Mouse (Mus musculus): ENCODE measurements around the gene Zdhhc5. TPM values are rescaled to one million over a fixed set of nuclear protein-coding genes. Genes with fewer than 3 reads are reported as not detected.
A peak's percentile ranks its signal among the peaks of the same experiment; 100 is the strongest.
"Not testable (repeated sequence)": the region's sequence is repeated elsewhere in the genome, so short reads cannot be mapped to it uniquely, and the experiment has no call there.

The Zdhhc5 gene
- total and polyA plus RNA-seq, 3 experiments = 25.4 to 45.5 (median 37.7) TPM

- no peaks in the 10 kb centered on the region for H3K36me3 ChIP-seq (replicated peaks in 1 of 2; ENCODE audit: control insufficient read depth in 1 of 2, insufficient read depth in 1 of 2, low read length in 1 of 2)
- dilution Hi-C loops (cut with MboI; ENCODE audit: extremely low pct_ligation_motif_present, extremely low pct_unique_long_range_greater_than_20kb, low sequenced_read_pairs) (no loop called here), in situ Hi-C loops (cut with MboI; ENCODE audit: low pct_ligation_motif_present, low pct_unique_long_range_greater_than_20kb, low sequenced_read_pairs) (no loop called here)
- no peak overlapping the region for H3K9ac ChIP-seq (ENCODE audit: insufficient read depth, low read depth)
- H3K4me3 ChIP-seq (replicated peaks in 1 of 3; ENCODE audit: low read depth in 2 of 3, low read length in 2 of 3, poor library complexity in 1 of 3) = no peak overlapping the region
- TF ChIP-seq HCFC1 (IDR thresholded peaks at IDR 0.05; ENCODE audit: low read depth, low read length) (no peak), JUN (IDR thresholded peaks at IDR 0.05; ENCODE audit: insufficient read depth, low read depth, low read length) (no peak), ZC3H11A (IDR thresholded peaks at IDR 0.05; ENCODE audit: low read depth, low read length) (no peak), USF2 (conservative IDR thresholded peaks at IDR 0.05; ENCODE audit: low read depth, low read length) (no peak), MAZ (IDR thresholded peaks at IDR 0.05; ENCODE audit: low read depth, low read length) (no peak), NRF1 (IDR thresholded peaks at IDR 0.05; ENCODE audit: low read depth, low read length) (no peak), ELF1 (IDR thresholded peaks at IDR 0.05; ENCODE audit: low read depth, low read length) (no peak), BHLHE40 (IDR thresholded peaks at IDR 0.05; ENCODE audit: low read depth, low read length) (no peak), E2F4 (IDR thresholded peaks at IDR 0.05; ENCODE audit: insufficient replicate concordance, low read depth, low read length) (no peak), MXI1 (IDR thresholded peaks at IDR 0.05; ENCODE audit: low read depth, low read length) (no peak), JUND (conservative IDR thresholded peaks at IDR 0.05; ENCODE audit: low read depth, low read length) (no peak)
- H3K9me3 ChIP-seq (replicated peaks; ENCODE audit: low read length) = no peaks in the 10 kb centered on the region
- no peak overlapping the region for H3K27ac ChIP-seq (ENCODE audit: insufficient read depth, low read depth)
- peaks cover 0 to 3% of the 10 kb centered on the region in 2 experiments; a peak in 1 of 4 replicates for H3K4me1 ChIP-seq (ENCODE audit: control insufficient read depth in 1 of 2, insufficient read depth in 2 of 2)
- DNase-seq (ENCODE audit: extremely low read depth) = no peak
- peaks cover 14% of the 10 kb centered on the region for H3K27me3 ChIP-seq (replicated peaks)
- no peaks in the 10 kb centered on the region for H3K79me2 ChIP-seq (replicated peaks; ENCODE audit: control insufficient read depth, extremely low read depth, insufficient read depth, poor library complexity, severe bottlenecking)
- H3K4me2 ChIP-seq (ENCODE audit: insufficient read depth, low read depth, poor library complexity, severe bottlenecking) = no peak overlapping the region
Measured at GRCm38 (mm10) chr2:84732394-84732793, 17.4 kb upstream of the Zdhhc5 start.

- in situ Hi-C loops (cut with MboI; ENCODE audit: low pct_ligation_motif_present, low pct_unique_long_range_greater_than_20kb, low sequenced_read_pairs) (no loop called here), dilution Hi-C loops (cut with MboI; ENCODE audit: extremely low pct_ligation_motif_present, extremely low pct_unique_long_range_greater_than_20kb, low sequenced_read_pairs) (no loop called here)
- no peak for TF ChIP-seq USF2 (conservative IDR thresholded peaks at IDR 0.05; ENCODE audit: low read depth, low read length)
- TF ChIP-seq BHLHE40 (IDR thresholded peaks at IDR 0.05; ENCODE audit: low read depth, low read length) = no peak
- TF ChIP-seq KAT2A (IDR thresholded peaks at IDR 0.05; ENCODE audit: insufficient replicate concordance, low read length) = no peak
- TF ChIP-seq HCFC1 (IDR thresholded peaks at IDR 0.05; ENCODE audit: low read depth, low read length) = no peak
- TF ChIP-seq TBP (conservative IDR thresholded peaks at IDR 0.05; ENCODE audit: low read depth, low read length) = no peak
- H3K27me3 ChIP-seq (replicated peaks) = peaks cover 11% of the 10 kb centered on the region
- peaks cover 8% of the 10 kb centered on the region for H3K79me2 ChIP-seq (replicated peaks; ENCODE audit: control insufficient read depth, extremely low read depth, insufficient read depth, poor library complexity, severe bottlenecking)
- no peaks in the 10 kb centered on the region for H3K9me3 ChIP-seq (replicated peaks; ENCODE audit: low read length)
- peaks cover 3% of the 10 kb centered on the region in 2 experiments; a peak in 3 of 4 replicates for H3K4me1 ChIP-seq (ENCODE audit: control insufficient read depth in 1 of 2, insufficient read depth in 2 of 2)
- H3K27ac ChIP-seq (ENCODE audit: insufficient read depth, low read depth) = no peak overlapping the region
- no peak overlapping the region for H3K9ac ChIP-seq (ENCODE audit: insufficient read depth, low read depth)
- H3K36me3 ChIP-seq (replicated peaks in 1 of 2; ENCODE audit: control insufficient read depth in 1 of 2, insufficient read depth in 1 of 2, low read length in 1 of 2) = no peaks in the 10 kb centered on the region
- no peak overlapping the region for H3K4me2 ChIP-seq (ENCODE audit: insufficient read depth, low read depth, poor library complexity, severe bottlenecking)
- no peak overlapping the region for H3K4me3 ChIP-seq (replicated peaks in 1 of 3; ENCODE audit: low read depth in 2 of 3, low read length in 2 of 3, poor library complexity in 1 of 3)
- no peak for DNase-seq (ENCODE audit: extremely low read depth)
Measured at GRCm38 (mm10) chr2:84731206-84731605, 16.2 kb upstream of the Zdhhc5 start.

GRCm38 (mm10) chr2:84728191-84728590 lies 13.2 kb upstream of the Zdhhc5 start:
- H3K9ac ChIP-seq (ENCODE audit: insufficient read depth, low read depth) = peak overlapping the region; percentile 98; the same call in 1 of the 2 replicates
- peaks cover 30% of the 10 kb centered on the region for H3K79me2 ChIP-seq (replicated peaks; ENCODE audit: control insufficient read depth, extremely low read depth, insufficient read depth, poor library complexity, severe bottlenecking)
- peak overlapping the region in 1 of 3 experiments; percentile 76 for H3K4me3 ChIP-seq (replicated peaks in 1 of 3; ENCODE audit: low read depth in 2 of 3, low read length in 2 of 3, poor library complexity in 1 of 3)
- H3K9me3 ChIP-seq (replicated peaks; ENCODE audit: low read length); H3K4me2 ChIP-seq (ENCODE audit: insufficient read depth, low read depth, poor library complexity, severe bottlenecking); dilution Hi-C loops (cut with MboI; ENCODE audit: extremely low pct_ligation_motif_present, extremely low pct_unique_long_range_greater_than_20kb, low sequenced_read_pairs); DNase-seq (ENCODE audit: extremely low read depth); H3K27ac ChIP-seq (ENCODE audit: insufficient read depth, low read depth); in situ Hi-C loops (cut with MboI; ENCODE audit: low pct_ligation_motif_present, low pct_unique_long_range_greater_than_20kb, low sequenced_read_pairs); H3K27me3 ChIP-seq (replicated peaks): not testable (repeated sequence)
- H3K4me1 ChIP-seq (ENCODE audit: control insufficient read depth in 1 of 2, insufficient read depth in 2 of 2) = peaks cover 8 to 33% of the 10 kb centered on the region in 2 experiments
- peaks cover 16 to 27% of the 10 kb centered on the region in 2 experiments for H3K36me3 ChIP-seq (replicated peaks in 1 of 2; ENCODE audit: control insufficient read depth in 1 of 2, insufficient read depth in 1 of 2, low read length in 1 of 2)

All from CH12.LX (cell line).